Mouse (Mus musculus): Measurements from ENCODE around the gene Olfr1086. TPM values are rescaled to one million over a fixed set of nuclear protein-coding genes. Genes with fewer than 3 reads are reported as not detected.
"Not testable (repeated sequence)": the region's sequence is repeated elsewhere in the genome, so short reads cannot be mapped to it uniquely, and the experiment has no call there.

Olfr1086 gene
- total RNA-seq (2021), result not detected
- long read RNA-seq, experiment 1, result 0 reads
- long read RNA-seq, experiment 2, result 0 reads

DNA sequence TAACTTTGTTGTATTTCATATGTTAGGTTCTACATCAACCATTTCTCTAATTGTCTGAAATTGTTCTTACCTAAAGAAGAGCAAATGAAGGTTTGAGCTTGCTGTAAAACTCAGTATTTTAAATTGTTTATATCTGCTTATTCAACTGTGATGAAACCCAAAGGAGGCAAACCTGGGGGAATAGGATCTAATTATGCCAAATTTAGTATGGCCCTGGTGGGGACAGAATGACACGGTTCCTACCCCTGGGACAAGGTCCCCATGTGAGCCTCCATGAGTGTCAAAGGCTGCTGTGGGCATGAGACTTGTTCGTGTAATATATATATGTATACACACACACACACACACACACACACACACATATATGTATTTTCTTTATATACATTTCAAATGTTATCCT is at the start of gene Olfr1086:
TSS of gene Olfr1086 (minus strand) at position 101 of the 400 bp plus-strand sequence.
- Histone ChIP-seq H3K4me3 (no peak within 1 kb of the TSS), H3K27ac (no peak within 1 kb of the TSS)
- no peak for DNase-seq (ENCODE audit: low spot score in 2 of 2)
- TF ChIP-seq CTCF (conservative IDR thresholded peaks at IDR 0.05), result no peak

DNA sequence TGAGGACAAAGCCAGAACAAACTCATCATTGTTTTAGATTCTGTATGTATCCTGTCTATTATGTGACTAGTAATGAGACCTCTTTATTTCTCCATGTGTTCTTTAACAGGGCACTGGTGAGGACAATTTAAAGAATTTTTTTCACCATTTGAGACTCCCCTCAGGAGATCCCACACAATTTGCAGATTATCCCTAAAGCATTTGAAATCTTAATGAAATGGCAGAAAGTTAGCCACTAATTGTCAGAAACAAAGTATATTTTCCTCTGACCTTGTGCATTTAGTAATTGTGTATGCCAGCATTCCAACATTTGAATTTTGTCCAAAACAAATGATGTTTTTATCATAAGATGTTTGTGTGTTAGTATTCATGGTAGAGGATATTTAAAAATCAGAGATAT is 18.4 kb upstream of the Olfr1086 start, which contains the start of gene Olfr1087:
TSS of gene Olfr1087 (minus strand) at position 101 of the 400 bp plus-strand sequence.
- no peak for DNase-seq (ENCODE audit: low spot score in 2 of 2)
- TF ChIP-seq CTCF (conservative IDR thresholded peaks at IDR 0.05), result no peak

DNA sequence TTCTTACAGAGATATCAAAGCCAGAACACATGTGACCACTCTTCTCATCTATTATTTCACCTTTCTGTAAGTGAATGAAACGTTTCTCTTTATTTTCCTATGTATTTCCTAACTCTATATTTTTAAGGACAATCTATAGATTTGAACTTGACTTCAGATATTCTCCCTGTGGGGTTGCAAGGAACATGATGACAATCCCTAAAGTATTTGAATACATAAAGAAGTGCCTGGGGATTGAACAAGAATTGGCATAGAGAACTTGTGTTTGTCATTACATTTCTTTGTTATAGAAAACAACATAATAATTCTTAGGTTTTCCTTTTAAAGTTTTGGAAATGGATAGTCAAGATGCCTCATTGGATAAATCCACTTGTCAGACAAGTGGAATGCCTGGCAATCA is 18.0 kb downstream of the Olfr1086 start, which contains the start of gene Olfr1085:
TSS of gene Olfr1085 (minus strand) at position 101 of the 400 bp plus-strand sequence.
- Histone ChIP-seq H3K4me3 (no peak within 1 kb of the TSS), H3K27ac (no peak within 1 kb of the TSS)
- DNase-seq (ENCODE audit: low spot score in 2 of 2), result no peak
- TF ChIP-seq CTCF (conservative IDR thresholded peaks at IDR 0.05), result no peak

More for the DNA sequence above, 18.4 kb upstream of the Olfr1086 start, which contains the start of gene Olfr1087:
- Histone ChIP-seq H3K27ac (no peak within 1 kb of the TSS), H3K4me3 (no peak within 1 kb of the TSS)

DNA sequence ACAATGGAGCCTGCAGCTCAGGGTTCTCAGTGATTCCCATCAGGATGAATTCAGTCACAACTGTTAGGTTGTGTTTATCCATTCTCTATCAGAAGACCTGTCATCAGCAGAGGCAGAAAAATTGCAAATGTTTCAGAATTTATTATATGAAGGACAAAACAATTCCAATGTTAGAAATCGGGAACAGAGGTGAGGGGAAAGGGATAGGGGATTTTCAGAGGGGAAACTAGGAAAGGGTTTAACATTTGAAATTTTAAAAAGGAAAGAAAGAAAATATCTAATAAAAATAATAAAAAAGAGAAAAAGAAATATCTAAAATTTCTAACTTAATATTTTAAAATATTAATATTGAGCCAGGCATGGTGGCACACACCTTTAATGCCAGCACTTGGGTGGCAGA is 40.3 kb downstream of the Olfr1086 start, which contains the start of gene Olfr1084:
TSS of gene Olfr1084 (minus strand) at position 101 of the 400 bp plus-strand sequence.
- not testable (repeated sequence) for DNase-seq (ENCODE audit: low spot score in 2 of 2); H3K4me3 ChIP-seq; H3K27ac ChIP-seq

Other genes starting within 250 kb of the Olfr1086 start
- gene Olfr1065, start 229.5 kb downstream of the Olfr1086 start, total RNA-seq (2021), result not detected
- gene Olfr1066, start 223.8 kb downstream of the Olfr1086 start, total RNA-seq (2021), result not detected
- not detected for gene Olfr228, start 192.7 kb downstream of the Olfr1086 start, total RNA-seq (2021)
- not detected for gene Olfr1076, start 171.6 kb downstream of the Olfr1086 start, total RNA-seq (2021)
- gene Olfr1079, start 137.6 kb downstream of the Olfr1086 start, total RNA-seq (2021), result not detected
- gene Olfr1080, start 121.9 kb downstream of the Olfr1086 start, total RNA-seq (2021), result not detected
- not detected for gene Olfr1082, start 81.1 kb downstream of the Olfr1086 start, total RNA-seq (2021)
- not detected for gene Olfr1084, start 40.4 kb downstream of the Olfr1086 start, total RNA-seq (2021)
- gene Olfr1085, start 18.1 kb downstream of the Olfr1086 start, total RNA-seq (2021), result not detected
- gene Olfr1087, start 18.3 kb upstream of the Olfr1086 start, total RNA-seq (2021), result not detected
- gene Olfr1089, start 53.6 kb upstream of the Olfr1086 start, total RNA-seq (2021), result not detected
- gene Olfr1090, start 78.9 kb upstream of the Olfr1086 start, total RNA-seq (2021), result not detected
- not detected for gene Olfr1093, start 102.4 kb upstream of the Olfr1086 start, total RNA-seq (2021)
- not detected for gene Olfr141, start 129.9 kb upstream of the Olfr1086 start, total RNA-seq (2021)
- not detected for gene Olfr1094, start 144.6 kb upstream of the Olfr1086 start, total RNA-seq (2021)
- not detected for gene Olfr1095, start 171.6 kb upstream of the Olfr1086 start, total RNA-seq (2021)
- not detected for gene Gm13723, start 194.7 kb upstream of the Olfr1086 start, total RNA-seq (2021)
- not detected for gene Olfr1097, start 212.1 kb upstream of the Olfr1086 start, total RNA-seq (2021)
- gene Olfr1098, start 244.5 kb upstream of the Olfr1086 start, total RNA-seq (2021), result not detected